Mouse (Mus musculus) kidney, adult 2 months (tissue): ENCODE measurements around the gene Gm9970.

Experiments
- CTCF ChIP-seq: fragments of 200-500 bp; conservative IDR thresholded peaks from 2 replicates; pipeline ENCODE4 v1.5.1; 2011; ENCODE audit warnings: low read depth, mild to moderate bottlenecking, control low read depth, low read length, moderate library complexity, mixed read lengths; ENCODE audit not compliant: insufficient read depth, insufficient read length
- POLR2A ChIP-seq: fragments of 200-500 bp; IDR thresholded peaks from one replicate; pipeline ENCODE4 v1.6.1; 2011; ENCODE audit warnings: low read depth, low read length, control low read depth

DNA sequence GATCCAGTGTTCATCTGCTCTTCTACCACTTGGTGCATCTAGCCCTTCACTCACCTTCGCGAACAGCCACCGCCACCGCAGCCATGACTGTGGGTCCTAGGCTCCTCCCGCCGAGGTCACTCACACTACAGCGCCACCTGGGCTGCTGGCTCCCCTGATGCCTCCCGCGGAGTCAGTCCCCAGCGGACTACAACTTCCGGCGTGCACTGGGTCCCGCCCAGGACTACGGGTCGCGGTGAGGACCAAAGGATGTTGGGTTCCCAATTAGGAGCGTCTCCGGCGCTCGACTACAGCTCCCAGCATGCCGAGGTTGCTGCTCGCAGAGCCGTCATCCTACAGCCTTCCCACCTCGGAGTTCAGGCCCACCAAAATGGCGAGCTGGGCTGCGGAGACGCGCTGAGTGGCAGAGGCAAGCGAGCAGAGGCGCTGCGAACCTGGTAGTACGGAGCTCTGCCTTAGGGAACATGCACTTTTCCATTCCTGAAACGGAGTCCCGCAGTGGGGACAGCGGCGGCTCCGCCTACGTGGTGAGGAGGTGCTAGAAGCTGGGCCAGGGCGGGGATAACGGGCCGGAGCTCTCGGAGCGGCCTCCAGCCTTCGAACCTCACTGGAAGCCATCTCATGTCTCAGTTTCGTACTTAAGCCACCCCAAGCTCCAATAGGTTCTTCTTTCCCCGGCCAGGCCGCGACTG is 47.9 kb downstream of the Gm9970 start, which contains the start of the genes Snx17 and Eif2b4:
- TF ChIP-seq CTCF (peak; percentile 51), POLR2A (peak; percentile 75)
